In the genomic region with DNA sequence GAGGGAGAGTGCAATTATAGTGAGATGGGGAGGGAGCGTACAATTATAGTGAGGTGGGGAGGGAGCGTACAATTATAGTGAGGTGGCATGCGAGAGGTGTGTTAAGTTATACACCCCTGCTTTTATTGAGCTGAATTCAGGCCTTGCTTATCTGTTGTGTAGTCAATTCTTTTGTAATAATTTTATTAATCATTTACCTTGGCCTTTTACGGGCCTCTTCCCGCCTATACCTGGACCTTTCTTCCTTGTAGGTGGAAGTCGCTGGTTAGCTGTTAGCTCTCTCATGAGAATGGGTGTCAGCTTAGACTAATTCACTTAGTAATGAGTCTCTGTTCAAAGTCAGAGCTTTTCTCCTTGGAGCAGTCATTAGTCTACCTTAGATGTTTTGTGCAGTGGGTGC, we compare ENCODE assay signal across 13 mouse cellular contexts.
"Had no signal": no experiment of that assay in that cellular context is flagged by ENCODE, and none has a peak within 500 bp of the region (broad histone marks: within the 10 kb centered on the region; RNA-seq: fewer than 3 reads in every experiment).

No protein-coding gene starts in this region.

- H3K4me1 ChIP-seq: lung, embryonic 15.5 days; midbrain, embryonic 13.5 days; midbrain, embryonic 15.5 days; neural tube, embryonic 12.5 days had no signal

- H3K4me3 ChIP-seq: lung, embryonic 15.5 days; megakaryocyte, embryonic 14.5 days; midbrain, embryonic 13.5 days; midbrain, embryonic 15.5 days; neural tube, embryonic 12.5 days had no signal

- H3K4me2 ChIP-seq: lung, embryonic 15.5 days; midbrain, embryonic 11.5 days; midbrain, embryonic 13.5 days; midbrain, embryonic 15.5 days; neural tube, embryonic 12.5 days had no signal

- DNase-seq: liver, postnatal 0 days; lung, adult 2 months; lung, postnatal 14 days; right cerebral cortex, postnatal 14 days; thymus, adult 2 months; thymus, postnatal 25 days had no signal

- H3K27ac ChIP-seq: lung, embryonic 15.5 days; macrophage; midbrain, embryonic 13.5 days; midbrain, embryonic 15.5 days; neural tube, embryonic 12.5 days had no signal

- H3K36me3 ChIP-seq: lung, embryonic 15.5 days; midbrain, embryonic 15.5 days had no signal

- ATAC-seq: liver, postnatal 0 days; midbrain, embryonic 13.5 days; midbrain, embryonic 15.5 days had no signal

- H3K27me3 ChIP-seq: lung, embryonic 15.5 days; megakaryocyte, embryonic 14.5 days; midbrain, embryonic 13.5 days; midbrain, embryonic 15.5 days; neural tube, embryonic 12.5 days had no signal

- H3K9ac ChIP-seq: liver, postnatal 0 days; lung, embryonic 15.5 days; midbrain, embryonic 13.5 days; midbrain, embryonic 15.5 days; neural tube, embryonic 12.5 days had no signal

- H3K9me3 ChIP-seq: lung, embryonic 15.5 days; midbrain, embryonic 13.5 days; midbrain, embryonic 15.5 days; neural tube, embryonic 12.5 days had no signal
